Mouse (Mus musculus) ES-E14 (cell line): ENCODE measurements at regions not wholly inside any gene's neighbourhood (a gene's known extent, or its start where the extent isn't known, plus 50 kb on each side); places are given as distances from the start of the nearest gene placed in this dataset.

Experiments used
- DNase-seq: peaks from one replicate; pipeline ENCODE4 v3.0.0-alpha.2; 2013; ENCODE audit warnings: low read depth, low spot score
- H3K27ac ChIP-seq: 2 replicates; pipeline ENCODE4 v1.5.1; 2012; ENCODE audit warnings: low read depth, mild to moderate bottlenecking, low read length, moderate library complexity, mixed read lengths; ENCODE audit not compliant: poor library complexity, insufficient read depth, severe bottlenecking
- H3K36me3 ChIP-seq: 2 replicates; pipeline ENCODE4 v1.6.1; 2012; ENCODE audit warnings: mild to moderate bottlenecking, low read length, moderate library complexity, mixed read lengths; ENCODE audit not compliant: control insufficient read depth, poor library complexity, insufficient read depth, severe bottlenecking
- H3K4me1 ChIP-seq, 2 experiments: fragments of 150-350 bp in 1 of 2; sonication (generic) in 1 of 2; 2 replicates each; pipeline ENCODE4 v1.6.1; 2012; ENCODE audit warnings: low read length in 2 of 2, mild to moderate bottlenecking in 1 of 2, mixed read lengths in 1 of 2; ENCODE audit not compliant: control insufficient read depth in 2 of 2, insufficient read depth in 2 of 2, poor library complexity in 1 of 2
- H3K4me3 ChIP-seq, 2 experiments: fragments of 150-350 bp in 1 of 2; sonication (generic) in 1 of 2; 2 replicates each; pipeline ENCODE4 v1.5.1; 2012; ENCODE audit warnings: low read length in 2 of 2, low read depth in 1 of 2, mild to moderate bottlenecking in 1 of 2, mixed read lengths in 1 of 2; ENCODE audit not compliant: insufficient read depth in 1 of 2, poor library complexity in 1 of 2, severe bottlenecking in 1 of 2
- H3K9ac ChIP-seq: 2 replicates; pipeline ENCODE4 v1.6.1; 2012; ENCODE audit warnings: low read depth, mild to moderate bottlenecking, low read length, mixed read lengths; ENCODE audit not compliant: poor library complexity, insufficient read depth, severe bottlenecking
- H3K9me3 ChIP-seq: fragments of 150-350 bp; sonication (generic); 2 replicates; pipeline ENCODE4 v1.6.1; 2012; ENCODE audit warnings: low read depth, mild to moderate bottlenecking, low read length; ENCODE audit not compliant: control insufficient read depth, insufficient read depth
- CHD2 ChIP-seq: IDR thresholded peaks from 2 replicates; pipeline ENCODE4 v1.6.1; 2014; ENCODE audit warnings: mild to moderate bottlenecking, low read depth, low read length, inconsistent platforms
- HCFC1 ChIP-seq: IDR thresholded peaks from 2 replicates; pipeline ENCODE4 v1.6.1; 2012; ENCODE audit warnings: low read length, inconsistent platforms, borderline replicate concordance; ENCODE audit not compliant: insufficient read depth
- MAFK ChIP-seq: IDR thresholded peaks from 2 replicates; pipeline ENCODE4 v1.6.1; 2014; ENCODE audit warnings: mild to moderate bottlenecking, low read depth, low read length, inconsistent platforms; ENCODE audit not compliant: insufficient read depth
- ZC3H11A ChIP-seq: IDR thresholded peaks from 2 replicates; pipeline ENCODE4 v1.6.1; 2012; ENCODE audit warnings: low read depth, mild to moderate bottlenecking, inconsistent platforms, low read length, borderline replicate concordance
- ZNF384 ChIP-seq: IDR thresholded peaks from 2 replicates; pipeline ENCODE4 v1.6.1; 2012; ENCODE audit warnings: low read depth, low read length, inconsistent platforms
- in situ Hi-C, 2 experiments: fragments of 600-800 bp; cut with MboI; formaldehyde crosslinking; loops; one replicate each; pipeline ENCODE4 v1.15.1; 2025; ENCODE audit warnings: low sequenced_read_pairs in 2 of 2, inconsistent platforms in 1 of 2; ENCODE audit not compliant: unreplicated experiment in 2 of 2

- TF ChIP-seq ZC3H11A (no peak), ZNF384 (no peak)
- H3K4me3 ChIP-seq: no peak overlapping the region
- H3K36me3 ChIP-seq: no peaks in the 10 kb centered on the region
- in situ Hi-C loops: no loop called here
- no peaks in the 10 kb centered on the region for H3K4me1 ChIP-seq
- H3K27ac ChIP-seq: no peak overlapping the region
- no peaks in the 10 kb centered on the region for H3K9me3 ChIP-seq
- no peak overlapping the region for H3K9ac ChIP-seq
- DNase-seq: no peak
Observed at GRCm38 (mm10) chr3:59530592-59531310, 186.6 kb upstream of the Igsf10 start.

GRCm38 (mm10) chr3:59520766-59521165, 176.6 kb upstream of the Igsf10 start:
- in situ Hi-C loops: no loop called here

GRCm38 (mm10) chr3:59478095-59478494, 133.9 kb upstream of the Igsf10 start:
- Histone ChIP-seq H3K4me1 (0 out of 4 replicates have a peak, but pooled peaks cover 0 to 3% of the 10 kb centered on the region in 2 experiments), H3K9ac (no peak overlapping the region), H3K27ac (no peak overlapping the region), H3K4me3 (no peak overlapping the region), H3K36me3 (no peaks in the 10 kb centered on the region), H3K9me3 (no peaks in the 10 kb centered on the region)
- peak; percentile 19 for DNase-seq
- in situ Hi-C loops: no loop called here
- no peak for TF ChIP-seq ZC3H11A
- TF ChIP-seq HCFC1: no peak
- TF ChIP-seq ZNF384: no peak
- no peak for TF ChIP-seq CHD2
- TF ChIP-seq MAFK: no peak

More at GRCm38 (mm10) chr3:59520766-59521165, 176.6 kb upstream of the Igsf10 start:
- Histone ChIP-seq H3K27ac (no peak overlapping the region), H3K4me1 (no peaks in the 10 kb centered on the region), H3K9ac (no peak overlapping the region), H3K9me3 (no peaks in the 10 kb centered on the region), H3K4me3 (no peak overlapping the region), H3K36me3 (no peaks in the 10 kb centered on the region)
- TF ChIP-seq HCFC1: no peak
- no peak for TF ChIP-seq ZC3H11A
- TF ChIP-seq CHD2: no peak
- no peak for TF ChIP-seq ZNF384
- TF ChIP-seq MAFK: no peak
- no peak for DNase-seq

- Histone ChIP-seq H3K36me3 (no peaks in the 10 kb centered on the region), H3K4me1 (0 out of 4 replicates have a peak, but pooled peaks cover 0 to 3% of the 10 kb centered on the region in 2 experiments), H3K4me3 (no peak overlapping the region), H3K27ac (no peak overlapping the region), H3K9ac (no peak overlapping the region), H3K9me3 (no peaks in the 10 kb centered on the region)
- in situ Hi-C loops: no loop called here
- TF ChIP-seq MAFK (no peak), ZNF384 (no peak), ZC3H11A (no peak), HCFC1 (no peak), CHD2 (no peak)
- no peak for DNase-seq
Observed at GRCm38 (mm10) chr3:59477441-59478061, 133.4 kb upstream of the Igsf10 start.
